ENCODE assay signal across 12 mouse cellular contexts in genomic region chr2:44242628-44243255, GRCm38 (mm10).
DNase-seq lines count a peak whose midpoint lies in the region; ATAC-seq and TF ChIP-seq lines count a peak whose summit lies in the region.
"Had no signal": no experiment of that assay in that cellular context is flagged by ENCODE, and none has a peak within 500 bp of the region (broad histone marks: within the 10 kb centered on the region; RNA-seq: fewer than 3 reads in every experiment).

No protein-coding gene starts in this region.

- no peaks in the 10 kb centered on the region for H3K36me3 ChIP-seq in forebrain, embryonic 14.5 days (ENCODE audit: control insufficient read depth, insufficient read depth, low read length)
- no peaks in the 10 kb centered on the region for H3K36me3 ChIP-seq in forebrain, embryonic 11.5 days (ENCODE audit: control insufficient read depth, insufficient read depth, low read length)
- H3K36me3 ChIP-seq: liver, embryonic 15.5 days had no signal

- TF ChIP-seq POLR2A in lung, adult 2 months (IDR thresholded peaks at IDR 0.05; ENCODE audit: borderline replicate concordance, extremely low read depth, low read depth, low read length): no peak

- ATAC-seq in forebrain, embryonic 14.5 days: peak; percentile 42; the same call in 1 of the 2 replicates
- no peak for ATAC-seq in forebrain, embryonic 11.5 days (replicated peaks; ENCODE audit: low FRiP score)

- peak; percentile 53 for DNase-seq in forebrain, embryonic 14.5 days (ENCODE audit: low spot score)
- DNase-seq in forebrain, embryonic 11.5 days (ENCODE audit: low spot score): no peak
- DNase-seq in lung, postnatal 14 days: peak; percentile 24
- DNase-seq in lung, adult 2 months: no peak
- DNase-seq in layer of hippocampus, adult 2 months (ENCODE audit: low spot score in 2 of 2): no peak
- DNase-seq in right cerebral cortex, postnatal 10 days (ENCODE audit: low spot score in 2 of 2): peak; percentile 28 to 48
- no peak for DNase-seq in urinary bladder, postnatal 4 days (ENCODE audit: low spot score in 2 of 2)
- DNase-seq in adrenal gland, adult 2 months: no peak
- DNase-seq: cerebellum, adult 18-20 months; thymus, postnatal 36 days had no signal

- H3K9ac ChIP-seq in forebrain, embryonic 14.5 days (ENCODE audit: low read length): no peak overlapping the region
- H3K9ac ChIP-seq in forebrain, embryonic 11.5 days (ENCODE audit: low read length): no peak overlapping the region
- H3K9ac ChIP-seq: liver, embryonic 15.5 days had no signal

- WGBS in forebrain, embryonic 14.5 days: 63% methylated on average over 15 of the region's 15 CpGs
- 86% methylated on average over 15 of the region's 15 CpGs for WGBS in forebrain, embryonic 11.5 days
- WGBS in lung, adult 2 months: 76% methylated on average over 15 of the region's 15 CpGs

- no peaks in the 10 kb centered on the region for H3K9me3 ChIP-seq in forebrain, embryonic 14.5 days (replicated peaks; ENCODE audit: control insufficient read depth, low read length)
- H3K9me3 ChIP-seq in forebrain, embryonic 11.5 days (ENCODE audit: control insufficient read depth, low read length): no peaks in the 10 kb centered on the region
- H3K9me3 ChIP-seq: liver, embryonic 15.5 days had no signal

- no peak overlapping the region for H3K4me2 ChIP-seq in forebrain, embryonic 14.5 days (ENCODE audit: low read length)
- H3K4me2 ChIP-seq in forebrain, embryonic 11.5 days (ENCODE audit: low read depth, low read length, severe bottlenecking): no peak overlapping the region
- H3K4me2 ChIP-seq: liver, embryonic 15.5 days had no signal

- no peaks in the 10 kb centered on the region for H3K27me3 ChIP-seq in forebrain, embryonic 14.5 days (replicated peaks; ENCODE audit: control insufficient read depth, insufficient read depth, low read length)
- no peaks in the 10 kb centered on the region for H3K27me3 ChIP-seq in forebrain, embryonic 11.5 days (ENCODE audit: control insufficient read depth, insufficient read depth, low read length)
- H3K27me3 ChIP-seq: liver, embryonic 15.5 days had no signal

- H3K4me1 ChIP-seq in forebrain, embryonic 14.5 days (ENCODE audit: control insufficient read depth, insufficient read depth, low read length): peaks cover 7% of the 10 kb centered on the region
- no peaks in the 10 kb centered on the region for H3K4me1 ChIP-seq in forebrain, embryonic 11.5 days (replicated peaks; ENCODE audit: control insufficient read depth, insufficient read depth, low read length)
- H3K4me1 ChIP-seq in lung, adult 2 months (ENCODE audit: control insufficient read depth, insufficient read depth, low read length): no peaks in the 10 kb centered on the region
- H3K4me1 ChIP-seq: liver, embryonic 15.5 days had no signal

- no peak for TF ChIP-seq CTCF in lung, adult 2 months (IDR thresholded peaks at IDR 0.05; ENCODE audit: insufficient read depth, low read length)
- TF ChIP-seq CTCF in layer of hippocampus, adult 2 months (conservative IDR thresholded peaks at IDR 0.05): no peak

- no peak overlapping the region for H3K4me3 ChIP-seq in forebrain, embryonic 14.5 days (ENCODE audit: low read depth, low read length)
- H3K4me3 ChIP-seq in forebrain, embryonic 11.5 days (ENCODE audit: low read depth, low read length): no peak overlapping the region
- H3K4me3 ChIP-seq in lung, adult 2 months (replicated peaks; ENCODE audit: extremely low read depth, low read depth, low read length): no peak overlapping the region
- peak overlapping the region; percentile 46 for H3K4me3 ChIP-seq in layer of hippocampus, adult 2 months
- H3K4me3 ChIP-seq: erythroblast, embryonic 14.5 days; liver, embryonic 15.5 days had no signal

- no peak overlapping the region for H3K27ac ChIP-seq in forebrain, embryonic 14.5 days (ENCODE audit: low read depth, low read length)
- no peak overlapping the region for H3K27ac ChIP-seq in forebrain, embryonic 11.5 days (ENCODE audit: low read depth, low read length)
- H3K27ac ChIP-seq in layer of hippocampus, adult 2 months: peak overlapping the region; percentile 90
- H3K27ac ChIP-seq: liver, embryonic 15.5 days had no signal

Comparison
In these comparisons a context has a peak if more than half of its experiments do, and no peak if none do; other contexts are left out.
1. DNase-seq: peak in forebrain, embryonic 14.5 days (single experiment), lung, postnatal 14 days (single experiment) and right cerebral cortex, postnatal 10 days (2 of 2); none in forebrain, embryonic 11.5 days (single experiment), lung, adult 2 months (single experiment), layer of hippocampus, adult 2 months (0 of 2), urinary bladder, postnatal 4 days (0 of 2) and adrenal gland, adult 2 months (single experiment).